Mouse (Mus musculus) embryonic facial prominence, embryonic 10.5 days (tissue): ENCODE data around the gene Cope. TPM values are rescaled to one million over a fixed set of nuclear protein-coding genes. Genes with fewer than 3 reads are reported as not detected.

Source experiments
- DNase-seq: peaks from one replicate; pipeline ENCODE4 v3.0.0-alpha.2; 2017; ENCODE audit warnings: low spot score
- H3K27ac ChIP-seq: fragments of 300-500 bp; sonication (generic); replicated peaks from 2 replicates; pipeline ENCODE4 v1.5.1; 2016; ENCODE audit warnings: mild to moderate bottlenecking
- H3K27me3 ChIP-seq: fragments of 300-500 bp; sonication (generic); replicated peaks from 2 replicates; pipeline ENCODE4 v1.6.1; 2016; ENCODE audit warnings: low read depth, mild to moderate bottlenecking; ENCODE audit not compliant: poor library complexity, severe bottlenecking
- H3K36me3 ChIP-seq: fragments of 300-500 bp; sonication (generic); replicated peaks from 2 replicates; pipeline ENCODE4 v1.6.1; 2016; ENCODE audit warnings: mild to moderate bottlenecking, moderate library complexity
- H3K4me1 ChIP-seq: fragments of 300-500 bp; sonication (generic); 2 replicates; pipeline ENCODE4 v1.6.1; 2016
- H3K4me3 ChIP-seq: fragments of 300-500 bp; sonication (generic); 2 replicates; pipeline ENCODE4 v1.5.1; 2016; ENCODE audit warnings: mild to moderate bottlenecking, moderate library complexity
- H3K9me3 ChIP-seq: fragments of 300-500 bp; sonication (generic); 2 replicates; pipeline ENCODE4 v1.6.1; 2016; ENCODE audit warnings: mild to moderate bottlenecking
- WGBS: fragments of 180-500 bp; shearing (Covaris S2); methylation state at CpG from one replicate; pipeline ENCODE4 v1.1.7; 2016; 5-methylcytosine and 5-hydroxymethylcytosine counted together
- polyA plus RNA-seq: library from polyadenylated mRNA; unstranded; fragments of >200 nt; fragmentation: Nextera tagmentation; extraction: Ambion mirVana; gene quantifications from 2 replicates; pipeline ENCODE4 v1.2.1, GENCODE M21; 2016

Gene Cope
- polyA plus RNA-seq, 1 experiment from 2014 or later, result 293 TPM

- Histone ChIP-seq H3K9me3 (no peaks in the 10 kb centered on the region), H3K27me3 (0 out of 2 replicates have a peak, but pooled peaks cover 6% of the 10 kb centered on the region), H3K4me3 (peak overlapping the region; percentile 99), H3K4me1 (peaks cover 49% of the 10 kb centered on the region), H3K27ac (peak overlapping the region; percentile 96), H3K36me3 (peaks cover 27% of the 10 kb centered on the region)
- WGBS, result 64% methylated on average over 4 of the region's 4 CpGs
- no peak for DNase-seq
Measured at GRCm38 (mm10) chr8:70354004-70354403, 51.7 kb downstream of the Cope start.

- Histone ChIP-seq H3K27ac (no peak overlapping the region), H3K27me3 (peaks cover 10% of the 10 kb centered on the region; the same call in 1 of the 2 replicates), H3K4me3 (no peak overlapping the region), H3K36me3 (peaks cover 6% of the 10 kb centered on the region), H3K4me1 (peaks cover 28% of the 10 kb centered on the region), H3K9me3 (no peaks in the 10 kb centered on the region)
- 87% methylated on average over 1 of the region's 1 CpGs for WGBS
- DNase-seq, result no peak
Measured at GRCm38 (mm10) chr8:70356111-70356510, 53.8 kb downstream of the Cope start.

- Histone ChIP-seq H3K27me3 (peaks cover 17% of the 10 kb centered on the region; the same call in 1 of the 2 replicates), H3K4me1 (peaks cover 13% of the 10 kb centered on the region), H3K27ac (no peak overlapping the region), H3K9me3 (no peaks in the 10 kb centered on the region), H3K36me3 (no peaks in the 10 kb centered on the region), H3K4me3 (no peak overlapping the region)
- WGBS, result 49% methylated on average over 3 of the region's 3 CpGs
- no peak for DNase-seq
Measured at GRCm38 (mm10) chr8:70359411-70359810, 57.1 kb downstream of the Cope start.

DNA sequence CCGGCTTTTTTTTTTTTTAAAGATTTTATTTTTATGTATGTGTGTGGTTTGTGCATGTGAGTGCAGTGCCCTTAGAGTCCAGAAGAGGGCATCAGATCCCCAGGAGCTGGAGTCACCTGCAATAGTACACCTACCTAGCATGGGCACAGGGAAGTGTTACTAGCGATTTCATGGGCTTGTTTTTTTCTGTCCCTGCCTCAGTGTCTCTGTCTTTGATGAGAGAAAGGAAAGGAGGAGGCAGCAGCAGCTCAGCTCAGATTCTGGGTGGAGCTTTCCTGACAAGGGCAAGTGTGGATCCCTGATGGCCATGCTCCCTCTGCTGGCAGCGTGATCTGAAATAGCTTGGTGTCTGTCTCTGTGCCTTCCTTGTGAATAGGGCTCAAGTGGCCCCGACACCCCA is 58.5 kb downstream of the Cope start:
- no peak overlapping the region for H3K27ac ChIP-seq
- no peaks in the 10 kb centered on the region for H3K9me3 ChIP-seq
- H3K4me3 ChIP-seq, result no peak overlapping the region
- DNase-seq, result no peak
- peaks cover 20% of the 10 kb centered on the region; the same call in 1 of the 2 replicates for H3K27me3 ChIP-seq
- no peaks in the 10 kb centered on the region for H3K36me3 ChIP-seq
- 51% methylated on average over 4 of the region's 4 CpGs for WGBS
- H3K4me1 ChIP-seq, result peaks cover 13% of the 10 kb centered on the region

GRCm38 (mm10) chr8:70361484-70362032 is 59.2 kb downstream of the Cope start:
- Histone ChIP-seq H3K36me3 (no peaks in the 10 kb centered on the region), H3K4me3 (no peak overlapping the region), H3K4me1 (peaks cover 13% of the 10 kb centered on the region), H3K27ac (no peak overlapping the region), H3K27me3 (peaks cover 27% of the 10 kb centered on the region; the same call in 1 of the 2 replicates), H3K9me3 (no peaks in the 10 kb centered on the region)
- 78% methylated on average over 10 of the region's 10 CpGs for WGBS
- no peak for DNase-seq

Other genes with a start within 250 kb of the Cope start
- gene Tm6sf2, start 229.6 kb upstream of the Cope start, polyA plus RNA-seq, result 0.47 and 0.80 TPM in 2 replicates
- 0.14 and 0.24 TPM in 2 replicates for gene Hapln4, start 219.1 kb upstream of the Cope start, polyA plus RNA-seq
- gene Ncan, start 181.6 kb upstream of the Cope start, polyA plus RNA-seq, result 6.2 and 6.8 TPM in 2 replicates
- 32.0 and 33.4 TPM in 2 replicates for gene Nr2c2ap, start 171.2 kb upstream of the Cope start, polyA plus RNA-seq
- 22.4 and 25.2 TPM in 2 replicates for gene Rfxank, start 163.4 kb upstream of the Cope start, polyA plus RNA-seq
- gene Borcs8, start 163.0 kb upstream of the Cope start, polyA plus RNA-seq, result 45.8 and 46.8 TPM in 2 replicates
- 0.69 and 0.70 TPM in 2 replicates for gene Mef2b, start 162.8 kb upstream of the Cope start, polyA plus RNA-seq
- gene Tmem161a, start 130.2 kb upstream of the Cope start, polyA plus RNA-seq, result 66.1 and 72.1 TPM in 2 replicates
- gene Slc25a42, start 90.2 kb upstream of the Cope start, polyA plus RNA-seq, result 2.6 and 2.9 TPM in 2 replicates
- gene Sugp2, start 68.3 kb upstream of the Cope start, polyA plus RNA-seq, result 47.0 and 50.8 TPM in 2 replicates
- 30.8 and 31.9 TPM in 2 replicates for gene Armc6, start 68.1 kb upstream of the Cope start, polyA plus RNA-seq
- 121 and 130 TPM in 2 replicates for gene Homer3, start 19.7 kb upstream of the Cope start, polyA plus RNA-seq
- 51.0 and 58.1 TPM in 2 replicates for gene Ddx49, start within 50 bp of the Cope start, polyA plus RNA-seq
- gene Cers1, start 13.3 kb downstream of the Cope start, polyA plus RNA-seq, result 2.3 and 4.1 TPM in 2 replicates
- 5.6 and 5.7 TPM in 2 replicates for gene Gdf1, start 27.3 kb downstream of the Cope start, polyA plus RNA-seq
- 21.9 and 22.1 TPM in 2 replicates for gene Upf1, start 50.8 kb downstream of the Cope start, polyA plus RNA-seq
- 0.19 and 0.37 TPM in 2 replicates for gene Comp, start 71.0 kb downstream of the Cope start, polyA plus RNA-seq
- gene Crtc1, start 137.1 kb downstream of the Cope start, polyA plus RNA-seq, result 17.3 and 20.6 TPM in 2 replicates
- 22.4 and 24.1 TPM in 2 replicates for gene Klhl26, start 174.4 kb downstream of the Cope start, polyA plus RNA-seq
- gene Tmem59l, start 184.8 kb downstream of the Cope start, polyA plus RNA-seq, result 28.3 and 29.4 TPM in 2 replicates
- gene Crlf1, start 190.6 kb downstream of the Cope start, polyA plus RNA-seq, result 103 and 116 TPM in 2 replicates
- 118 and 138 TPM in 2 replicates for gene Rex1bd, start 204.2 kb downstream of the Cope start, polyA plus RNA-seq
- 908 and 951 TPM in 2 replicates for gene Uba52, start 208.3 kb downstream of the Cope start, polyA plus RNA-seq
- gene Fkbp8, start 225.2 kb downstream of the Cope start, polyA plus RNA-seq, result 278 and 285 TPM in 2 replicates
- gene Kxd1, start 225.4 kb downstream of the Cope start, polyA plus RNA-seq, result 49.7 and 51.0 TPM in 2 replicates
- gene Ell, start 236.9 kb downstream of the Cope start, polyA plus RNA-seq, result 20.8 and 21.1 TPM in 2 replicates